Mouse (Mus musculus): ENCODE results near the gene Ints7. TPM values are rescaled to one million over a fixed set of nuclear protein-coding genes. Genes with fewer than 3 reads are reported as not detected.

The Ints7 gene
- total RNA-seq (2021) = 28.3 and 43.2 TPM in 2 replicates
- long read RNA-seq, full-length matches to known transcripts = 7 of 16 reads
- long read RNA-seq, partial matches to known transcripts = 9 of 16 reads
- long read RNA-seq, other reads (novel, unspliced or antisense) = 0 of 16 reads

GRCm38 (mm10) chr1:191575458-191576247, at the start of gene Ints7, which contains the start of gene Dtl:
TSS of gene Ints7 (plus strand) at chr1:191575636.
TSS of gene Dtl (minus strand) at chr1:191575544.
- peak; percentile 100 for DNase-seq

- peak; percentile 36 for DNase-seq
Measured at GRCm38 (mm10) chr1:191527089-191527488, 48.3 kb upstream of the Ints7 start.

- DNase-seq = no peak
Measured at GRCm38 (mm10) chr1:191527921-191528612, 47.4 kb upstream of the Ints7 start.

GRCm38 (mm10) chr1:191529406-191529805, 46.0 kb upstream of the Ints7 start:
- DNase-seq = peak; percentile 16

GRCm38 (mm10) chr1:191531023-191531422, 44.4 kb upstream of the Ints7 start:
- DNase-seq = no peak

- DNase-seq = no peak
Measured at GRCm38 (mm10) chr1:191534896-191535295, 40.5 kb upstream of the Ints7 start.

- DNase-seq = no peak
Measured at GRCm38 (mm10) chr1:191540300-191540699, 35.1 kb upstream of the Ints7 start.

GRCm38 (mm10) chr1:191541014-191541413, 34.4 kb upstream of the Ints7 start:
- DNase-seq = no peak

GRCm38 (mm10) chr1:191541619-191542018, 33.8 kb upstream of the Ints7 start:
- DNase-seq = no peak

GRCm38 (mm10) chr1:191543747-191544146, 31.7 kb upstream of the Ints7 start:
- DNase-seq = no peak

- no peak for DNase-seq
Measured at GRCm38 (mm10) chr1:191550786-191551185, 24.6 kb upstream of the Ints7 start.

GRCm38 (mm10) chr1:191557109-191557508, 18.3 kb upstream of the Ints7 start:
- DNase-seq = peak; percentile 15

- DNase-seq = no peak
Measured at GRCm38 (mm10) chr1:191559779-191560178, 15.7 kb upstream of the Ints7 start.

GRCm38 (mm10) chr1:191562823-191563365, 12.5 kb upstream of the Ints7 start:
- no peak for DNase-seq

- no peak for DNase-seq
Measured at GRCm38 (mm10) chr1:191567859-191568258, 7.6 kb upstream of the Ints7 start.

- DNase-seq = no peak
Measured at GRCm38 (mm10) chr1:191569625-191570024, 5.8 kb upstream of the Ints7 start.

GRCm38 (mm10) chr1:191570415-191570814, 5.0 kb upstream of the Ints7 start:
- no peak for DNase-seq

GRCm38 (mm10) chr1:191573906-191574639, 1.4 kb upstream of the Ints7 start:
- DNase-seq = no peak

- no peak for DNase-seq
Measured at GRCm38 (mm10) chr1:191574871-191575457, 472 bp upstream of the Ints7 start.

GRCm38 (mm10) chr1:191579524-191579923, 4.1 kb downstream of the Ints7 start:
- DNase-seq = no peak

- no peak for DNase-seq
Measured at GRCm38 (mm10) chr1:191581641-191582040, 6.2 kb downstream of the Ints7 start.

- no peak for DNase-seq
Measured at GRCm38 (mm10) chr1:191583836-191584235, 8.4 kb downstream of the Ints7 start.
